Mouse (Mus musculus): Measurements from ENCODE around the gene Dnm2.

DNA sequence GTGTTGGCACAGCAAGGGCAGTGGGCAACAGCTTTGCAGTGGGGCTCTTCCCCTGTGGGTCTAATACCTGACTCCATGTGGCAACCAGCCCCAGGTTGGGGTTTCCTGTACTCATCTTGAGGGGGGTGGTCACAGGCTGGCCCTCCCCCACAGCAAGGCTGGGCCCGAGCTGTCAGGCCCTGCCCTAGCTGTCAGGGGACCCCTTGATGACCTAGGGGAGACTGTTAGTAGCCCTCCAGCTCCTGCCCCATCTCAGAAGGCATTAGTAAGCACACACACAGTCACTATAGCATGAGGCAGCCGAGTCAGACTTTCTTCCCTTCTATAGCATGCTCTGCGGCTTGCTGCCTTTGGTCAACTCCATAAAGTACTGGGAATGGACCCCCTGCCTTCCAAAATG lies 29.0 kb upstream of the Dnm2 start:
- TF ChIP-seq CTCF (IDR thresholded peaks at IDR 0.05) (no peak), EP300 (IDR thresholded peaks at IDR 0.05) (no peak)

Data from lung, postnatal 0 days (tissue).